Mouse (Mus musculus) kidney, embryonic 15.5 days (tissue): ENCODE measurements around the gene Cln6. TPM values are rescaled to one million over a fixed set of nuclear protein-coding genes. Genes with fewer than 3 reads are reported as not detected.
"Not testable (repeated sequence)": the region's sequence is repeated elsewhere in the genome, so short reads cannot be mapped to it uniquely, and the experiment has no call there.

Source experiments
- ATAC-seq: fragments of 200-750 bp; cut with Nextera tagmentation; replicated peaks from 2 replicates; pipeline ENCODE4 v1.8.0; 2017; ENCODE audit warnings: moderate TSS enrichment; ENCODE audit not compliant: low FRiP score
- H3K27ac ChIP-seq: fragments of 300-500 bp; sonication (generic); 2 replicates; pipeline ENCODE4 v1.5.1; 2015; ENCODE audit warnings: mild to moderate bottlenecking, inconsistent platforms
- H3K27me3 ChIP-seq: fragments of 300-500 bp; sonication (generic); 2 replicates; pipeline ENCODE4 v1.6.1; 2015; ENCODE audit warnings: inconsistent platforms
- H3K36me3 ChIP-seq: fragments of 300-500 bp; sonication (generic); 2 replicates; pipeline ENCODE4 v1.6.1; 2015; ENCODE audit warnings: inconsistent platforms
- H3K4me1 ChIP-seq: fragments of 300-500 bp; sonication (generic); 2 replicates; pipeline ENCODE4 v1.6.1; 2015; ENCODE audit warnings: inconsistent platforms
- H3K4me2 ChIP-seq: fragments of 300-500 bp; sonication (generic); 2 replicates; pipeline ENCODE4 v1.6.1; 2015; ENCODE audit warnings: moderate library complexity, mild to moderate bottlenecking, inconsistent platforms
- H3K4me3 ChIP-seq: fragments of 300-500 bp; sonication (generic); replicated peaks from 2 replicates; pipeline ENCODE4 v1.5.1; 2015; ENCODE audit warnings: mild to moderate bottlenecking, inconsistent platforms
- H3K9ac ChIP-seq: fragments of 300-500 bp; sonication (generic); 2 replicates; pipeline ENCODE4 v1.6.1; 2015; ENCODE audit warnings: mild to moderate bottlenecking, inconsistent platforms
- H3K9me3 ChIP-seq: fragments of 300-500 bp; sonication (generic); replicated peaks from 2 replicates; pipeline ENCODE4 v1.6.1; 2016; ENCODE audit warnings: inconsistent platforms
- WGBS: fragments of 180-500 bp; shearing (Covaris S2); methylation state at CpG from one replicate; pipeline ENCODE4 v1.1.7; 2015; ENCODE audit warnings: mixed read lengths; 5-methylcytosine and 5-hydroxymethylcytosine counted together
- polyA plus RNA-seq: library from polyadenylated mRNA; unstranded; fragments of >200 nt; fragmentation: Nextera tagmentation; extraction: Ambion mirVana; gene quantifications from 2 replicates; pipeline ENCODE4 v1.2.1, GENCODE M21; 2015

Cln6 gene
- polyA plus RNA-seq, 1 experiment from 2014 or later: 27.1 TPM

- Histone ChIP-seq H3K9ac (no peak overlapping the region), H3K27me3 (no peaks in the 10 kb centered on the region), H3K4me1 (no peaks in the 10 kb centered on the region), H3K4me2 (no peak overlapping the region), H3K27ac (no peak overlapping the region), H3K36me3 (no peaks in the 10 kb centered on the region), H3K4me3 (no peak overlapping the region), H3K9me3 (no peaks in the 10 kb centered on the region)
- no peak for ATAC-seq
- WGBS: 72% methylated on average over 4 of the region's 4 CpGs
Observed at GRCm38 (mm10) chr9:62817828-62818614, 20.6 kb upstream of the Cln6 start.

GRCm38 (mm10) chr9:62819494-62819893 lies 19.1 kb upstream of the Cln6 start:
- ATAC-seq: no peak

GRCm38 (mm10) chr9:62819910-62820309 lies 18.7 kb upstream of the Cln6 start:
- H3K27ac ChIP-seq, ATAC-seq, H3K9me3 ChIP-seq, H3K9ac ChIP-seq, H3K27me3 ChIP-seq, H3K4me2 ChIP-seq, H3K36me3 ChIP-seq, H3K4me1 ChIP-seq, H3K4me3 ChIP-seq: not testable (repeated sequence)
- 88% methylated on average over 6 of the region's 6 CpGs for WGBS

More at GRCm38 (mm10) chr9:62819494-62819893, 19.1 kb upstream of the Cln6 start:
- Histone ChIP-seq H3K9ac (no peak overlapping the region), H3K4me3 (no peak overlapping the region), H3K9me3 (no peaks in the 10 kb centered on the region), H3K27me3 (no peaks in the 10 kb centered on the region), H3K4me1 (no peaks in the 10 kb centered on the region), H3K36me3 (no peaks in the 10 kb centered on the region), H3K4me2 (no peak overlapping the region), H3K27ac (no peak overlapping the region)
- WGBS: 82% methylated on average over 3 of the region's 3 CpGs

- Histone ChIP-seq H3K9ac (no peak overlapping the region), H3K4me3 (no peak overlapping the region), H3K4me1 (peaks cover 7% of the 10 kb centered on the region), H3K4me2 (no peak overlapping the region), H3K36me3 (no peaks in the 10 kb centered on the region), H3K9me3 (no peaks in the 10 kb centered on the region), H3K27me3 (no peaks in the 10 kb centered on the region), H3K27ac (no peak overlapping the region)
- ATAC-seq: no peak
- WGBS: 88% methylated on average over 6 of the region's 6 CpGs
Observed at GRCm38 (mm10) chr9:62820829-62821228, 17.8 kb upstream of the Cln6 start.

GRCm38 (mm10) chr9:62821811-62822210 lies 16.8 kb upstream of the Cln6 start:
- Histone ChIP-seq H3K4me1 (peaks cover 17% of the 10 kb centered on the region), H3K4me3 (no peak overlapping the region), H3K9ac (no peak overlapping the region), H3K27ac (no peak overlapping the region), H3K9me3 (no peaks in the 10 kb centered on the region), H3K27me3 (no peaks in the 10 kb centered on the region), H3K4me2 (no peak overlapping the region), H3K36me3 (no peaks in the 10 kb centered on the region)
- 97% methylated on average over 7 of the region's 7 CpGs for WGBS
- ATAC-seq: no peak

- ATAC-seq: no peak
Observed at GRCm38 (mm10) chr9:62825791-62826393, 12.7 kb upstream of the Cln6 start.

GRCm38 (mm10) chr9:62826456-62826855 lies 12.1 kb upstream of the Cln6 start:
- Histone ChIP-seq H3K36me3 (no peaks in the 10 kb centered on the region), H3K27ac (peak overlapping the region; percentile 15; the same call in 1 of the 2 replicates), H3K4me3 (no peak overlapping the region), H3K9me3 (no peaks in the 10 kb centered on the region), H3K4me2 (peak overlapping the region; percentile 35; the same call in 1 of the 2 replicates), H3K4me1 (peaks cover 35% of the 10 kb centered on the region), H3K9ac (no peak overlapping the region), H3K27me3 (no peaks in the 10 kb centered on the region)
- ATAC-seq: no peak
- 14% methylated on average over 7 of the region's 7 CpGs for WGBS

More at GRCm38 (mm10) chr9:62825791-62826393, 12.7 kb upstream of the Cln6 start:
- Histone ChIP-seq H3K36me3 (no peaks in the 10 kb centered on the region), H3K4me2 (peak overlapping the region; percentile 35; the same call in 1 of the 2 replicates), H3K4me3 (no peak overlapping the region), H3K9ac (no peak overlapping the region), H3K4me1 (peaks cover 35% of the 10 kb centered on the region), H3K27me3 (no peaks in the 10 kb centered on the region), H3K9me3 (no peaks in the 10 kb centered on the region), H3K27ac (peak overlapping the region; percentile 27; the same call in 1 of the 2 replicates)
- 15% methylated on average over 9 of the region's 9 CpGs for WGBS

- Histone ChIP-seq H3K27ac (peak overlapping the region; percentile 77), H3K9me3 (no peaks in the 10 kb centered on the region), H3K4me3 (peak overlapping the region; percentile 34), H3K9ac (no peak overlapping the region), H3K4me2 (peak overlapping the region; percentile 61), H3K36me3 (no peaks in the 10 kb centered on the region), H3K27me3 (no peaks in the 10 kb centered on the region), H3K4me1 (peaks cover 35% of the 10 kb centered on the region)
- ATAC-seq: no peak; the same call in 1 of the 2 replicates
- 9% methylated on average over 24 of the region's 24 CpGs for WGBS
Observed at GRCm38 (mm10) chr9:62827939-62828652, 10.5 kb upstream of the Cln6 start.

GRCm38 (mm10) chr9:62828662-62829086 lies 9.9 kb upstream of the Cln6 start:
- no peak overlapping the region for H3K9ac ChIP-seq
- H3K4me3 ChIP-seq: peak overlapping the region; percentile 34
- no peaks in the 10 kb centered on the region for H3K36me3 ChIP-seq
- H3K9me3 ChIP-seq: no peaks in the 10 kb centered on the region
- H3K27me3 ChIP-seq: no peaks in the 10 kb centered on the region
- peaks cover 35% of the 10 kb centered on the region for H3K4me1 ChIP-seq
- H3K4me2 ChIP-seq: peak overlapping the region; percentile 61
- WGBS: 0% methylated on average over 23 of the region's 23 CpGs
- ATAC-seq: peak; percentile 96
- peak overlapping the region; percentile 77 for H3K27ac ChIP-seq

GRCm38 (mm10) chr9:62829877-62830276 lies 8.7 kb upstream of the Cln6 start:
- Histone ChIP-seq H3K27me3 (no peaks in the 10 kb centered on the region), H3K4me3 (no peak overlapping the region)

GRCm38 (mm10) chr9:62834906-62835305 lies 3.7 kb upstream of the Cln6 start:
- peaks cover 28% of the 10 kb centered on the region for H3K4me1 ChIP-seq
- no peak overlapping the region for H3K4me3 ChIP-seq
- H3K27me3 ChIP-seq: no peaks in the 10 kb centered on the region
- no peak overlapping the region for H3K9ac ChIP-seq
- no peak overlapping the region for H3K27ac ChIP-seq
- H3K36me3 ChIP-seq: no peaks in the 10 kb centered on the region
- H3K4me2 ChIP-seq: no peak overlapping the region
- WGBS: 83% methylated on average over 5 of the region's 5 CpGs
- no peak for ATAC-seq
- no peaks in the 10 kb centered on the region for H3K9me3 ChIP-seq

More at GRCm38 (mm10) chr9:62829877-62830276, 8.7 kb upstream of the Cln6 start:
- Histone ChIP-seq H3K36me3 (no peaks in the 10 kb centered on the region), H3K9ac (no peak overlapping the region), H3K4me2 (no peak overlapping the region), H3K27ac (0 out of 2 replicates have a peak overlapping the region, but pooled peaks have one; percentile 9), H3K9me3 (no peaks in the 10 kb centered on the region), H3K4me1 (peaks cover 35% of the 10 kb centered on the region)
- no peak for ATAC-seq
- 78% methylated on average over 6 of the region's 6 CpGs for WGBS
